Mouse (Mus musculus): ENCODE measurements around the gene Hand1. TPM values are rescaled to one million over a fixed set of nuclear protein-coding genes. Genes with fewer than 3 reads are reported as not detected.
"Not testable (repeated sequence)": the region's sequence is repeated elsewhere in the genome, so short reads cannot be mapped to it uniquely, and the experiment has no call there.

The Hand1 gene
- 0.28 and 1.6 TPM in 2 replicates for polyA plus RNA-seq (2012; rRNA removed)

GRCm38 (mm10) chr11:57832552-57833201 is at the start of gene Hand1:
TSS of gene Hand1 (minus strand) at chr11:57832818.
- DNase-seq (ENCODE audit: extremely low spot score in 1 of 2, low spot score in 1 of 2): no peak

GRCm38 (mm10) chr11:57876157-57876556 is 43.5 kb upstream of the Hand1 start:
- DNase-seq (ENCODE audit: extremely low spot score in 1 of 2, low spot score in 1 of 2): no peak

GRCm38 (mm10) chr11:57873014-57873413 is 40.4 kb upstream of the Hand1 start:
- no peak for DNase-seq (ENCODE audit: extremely low spot score in 1 of 2, low spot score in 1 of 2)

- DNase-seq (ENCODE audit: extremely low spot score in 1 of 2, low spot score in 1 of 2): peak in 1 of 2 experiments; percentile 23
These were observed 36.3 kb upstream of the Hand1 start for GRCm38 (mm10) chr11:57868753-57869460.

GRCm38 (mm10) chr11:57866466-57866865 is 33.8 kb upstream of the Hand1 start:
- no peak for DNase-seq (ENCODE audit: extremely low spot score in 1 of 2, low spot score in 1 of 2)

- no peak for DNase-seq (ENCODE audit: extremely low spot score in 1 of 2, low spot score in 1 of 2)
These were observed 32.0 kb upstream of the Hand1 start for GRCm38 (mm10) chr11:57864577-57864976.

GRCm38 (mm10) chr11:57862088-57862487 is 29.5 kb upstream of the Hand1 start:
- no peak for DNase-seq (ENCODE audit: extremely low spot score in 1 of 2, low spot score in 1 of 2)

GRCm38 (mm10) chr11:57857709-57858108 is 25.1 kb upstream of the Hand1 start:
- DNase-seq (ENCODE audit: extremely low spot score in 1 of 2, low spot score in 1 of 2): no peak

GRCm38 (mm10) chr11:57853571-57853970 is 21.0 kb upstream of the Hand1 start:
- DNase-seq (ENCODE audit: extremely low spot score in 1 of 2, low spot score in 1 of 2): no peak

- DNase-seq (ENCODE audit: extremely low spot score in 1 of 2, low spot score in 1 of 2): no peak
These were observed 18.3 kb upstream of the Hand1 start for GRCm38 (mm10) chr11:57850931-57851330.

- no peak for DNase-seq (ENCODE audit: extremely low spot score in 1 of 2, low spot score in 1 of 2)
These were observed 17.7 kb upstream of the Hand1 start for GRCm38 (mm10) chr11:57850298-57850697.

GRCm38 (mm10) chr11:57847396-57847795 is 14.8 kb upstream of the Hand1 start:
- no peak for DNase-seq (ENCODE audit: extremely low spot score in 1 of 2, low spot score in 1 of 2)

- not testable (repeated sequence) for DNase-seq (ENCODE audit: extremely low spot score in 1 of 2, low spot score in 1 of 2)
These were observed 14.1 kb upstream of the Hand1 start for GRCm38 (mm10) chr11:57846421-57847363.

GRCm38 (mm10) chr11:57841391-57841790 is 8.8 kb upstream of the Hand1 start:
- no peak for DNase-seq (ENCODE audit: extremely low spot score in 1 of 2, low spot score in 1 of 2)

GRCm38 (mm10) chr11:57840986-57841385 is 8.4 kb upstream of the Hand1 start:
- DNase-seq (ENCODE audit: extremely low spot score in 1 of 2, low spot score in 1 of 2): no peak

- no peak for DNase-seq (ENCODE audit: extremely low spot score in 1 of 2, low spot score in 1 of 2)
These were observed 5.5 kb upstream of the Hand1 start for GRCm38 (mm10) chr11:57837861-57838680.

- no peak for DNase-seq (ENCODE audit: extremely low spot score in 1 of 2, low spot score in 1 of 2)
These were observed 4.5 kb upstream of the Hand1 start for GRCm38 (mm10) chr11:57836872-57837680.

- DNase-seq (ENCODE audit: extremely low spot score in 1 of 2, low spot score in 1 of 2): no peak
These were observed 3.8 kb upstream of the Hand1 start for GRCm38 (mm10) chr11:57836401-57836800.

GRCm38 (mm10) chr11:57835931-57836330 is 3.3 kb upstream of the Hand1 start:
- DNase-seq (ENCODE audit: extremely low spot score in 1 of 2, low spot score in 1 of 2): no peak
